Mouse (Mus musculus) embryonic facial prominence, embryonic 14.5 days (tissue): ENCODE results near the gene Sdk1. TPM values are rescaled to one million over a fixed set of nuclear protein-coding genes. Genes with fewer than 3 reads are reported as not detected.

Experiments
- ATAC-seq: fragments of 200-750 bp; cut with Nextera tagmentation; 2 replicates; pipeline ENCODE4 v1.8.0; 2017; ENCODE audit warnings: low read depth, moderate number of reproducible peaks, moderate TSS enrichment
- DNase-seq: peaks from one replicate; pipeline ENCODE4 v3.0.0-alpha.2; 2015; ENCODE audit warnings: low spot score
- H3K27ac ChIP-seq: fragments of 300-500 bp; sonication (generic); replicated peaks from 2 replicates; pipeline ENCODE4 v1.5.1; 2014; ENCODE audit warnings: low read depth, mild to moderate bottlenecking, low read length, moderate library complexity
- H3K27me3 ChIP-seq: fragments of 300-500 bp; sonication (generic); replicated peaks from 2 replicates; pipeline ENCODE4 v1.6.1; 2014; ENCODE audit warnings: low read length; ENCODE audit not compliant: control insufficient read depth, insufficient read depth
- H3K36me3 ChIP-seq: fragments of 300-500 bp; sonication (generic); 2 replicates; pipeline ENCODE4 v1.6.1; 2014; ENCODE audit warnings: low read length, mixed read lengths; ENCODE audit not compliant: control insufficient read depth, insufficient read depth
- H3K4me1 ChIP-seq: fragments of 300-500 bp; sonication (generic); 2 replicates; pipeline ENCODE4 v1.6.1; 2014; ENCODE audit warnings: antibody characterized with exemption, low read length; ENCODE audit not compliant: control insufficient read depth, insufficient read depth
- H3K4me2 ChIP-seq: fragments of 300-500 bp; sonication (generic); 2 replicates; pipeline ENCODE4 v1.6.1; 2014; ENCODE audit warnings: low read depth, mild to moderate bottlenecking, low read length, moderate library complexity, mixed read lengths
- H3K4me3 ChIP-seq: fragments of 300-500 bp; sonication (generic); 2 replicates; pipeline ENCODE4 v1.5.1; 2014; ENCODE audit warnings: low read depth, mild to moderate bottlenecking, low read length
- H3K9ac ChIP-seq: fragments of 300-500 bp; sonication (generic); 2 replicates; pipeline ENCODE4 v1.6.1; 2014; ENCODE audit warnings: low read depth, mild to moderate bottlenecking, low read length, moderate library complexity, mixed read lengths
- H3K9me3 ChIP-seq: fragments of 300-500 bp; sonication (generic); 2 replicates; pipeline ENCODE4 v1.6.1; 2016; ENCODE audit warnings: low read length; ENCODE audit not compliant: control insufficient read depth
- WGBS: fragments of 180-500 bp; shearing (Covaris S2); extraction: QIAGEN DNeasy Blood & Tissue Kit; methylation state at CpG from one replicate; pipeline ENCODE4 v1.1.7; 2014; 5-methylcytosine and 5-hydroxymethylcytosine counted together
- polyA plus RNA-seq: library from polyadenylated mRNA; unstranded; fragments of >200 nt; fragmentation: Nextera tagmentation; extraction: Ambion mirVana; gene quantifications from 2 replicates; pipeline ENCODE4 v1.2.1, GENCODE M21; 2014

Gene Sdk1
- polyA plus RNA-seq, 1 experiment from 2014 or later: 2.7 TPM

GRCm38 (mm10) chr5:142150756-142151155 lies 909.5 kb downstream of the Sdk1 start:
- H3K36me3 ChIP-seq: peaks cover 12% of the 10 kb centered on the region; the same call in 1 of the 2 replicates
- no peak overlapping the region for H3K4me3 ChIP-seq
- H3K4me2 ChIP-seq: no peak overlapping the region
- DNase-seq (no peak), ATAC-seq (no peak)
- no peaks in the 10 kb centered on the region for H3K9me3 ChIP-seq
- no peak overlapping the region for H3K27ac ChIP-seq
- H3K27me3 ChIP-seq: no peaks in the 10 kb centered on the region
- H3K9ac ChIP-seq: no peak overlapping the region
- H3K4me1 ChIP-seq: no peaks in the 10 kb centered on the region
- 100% methylated on average over 4 of the region's 4 CpGs for WGBS

DNA sequence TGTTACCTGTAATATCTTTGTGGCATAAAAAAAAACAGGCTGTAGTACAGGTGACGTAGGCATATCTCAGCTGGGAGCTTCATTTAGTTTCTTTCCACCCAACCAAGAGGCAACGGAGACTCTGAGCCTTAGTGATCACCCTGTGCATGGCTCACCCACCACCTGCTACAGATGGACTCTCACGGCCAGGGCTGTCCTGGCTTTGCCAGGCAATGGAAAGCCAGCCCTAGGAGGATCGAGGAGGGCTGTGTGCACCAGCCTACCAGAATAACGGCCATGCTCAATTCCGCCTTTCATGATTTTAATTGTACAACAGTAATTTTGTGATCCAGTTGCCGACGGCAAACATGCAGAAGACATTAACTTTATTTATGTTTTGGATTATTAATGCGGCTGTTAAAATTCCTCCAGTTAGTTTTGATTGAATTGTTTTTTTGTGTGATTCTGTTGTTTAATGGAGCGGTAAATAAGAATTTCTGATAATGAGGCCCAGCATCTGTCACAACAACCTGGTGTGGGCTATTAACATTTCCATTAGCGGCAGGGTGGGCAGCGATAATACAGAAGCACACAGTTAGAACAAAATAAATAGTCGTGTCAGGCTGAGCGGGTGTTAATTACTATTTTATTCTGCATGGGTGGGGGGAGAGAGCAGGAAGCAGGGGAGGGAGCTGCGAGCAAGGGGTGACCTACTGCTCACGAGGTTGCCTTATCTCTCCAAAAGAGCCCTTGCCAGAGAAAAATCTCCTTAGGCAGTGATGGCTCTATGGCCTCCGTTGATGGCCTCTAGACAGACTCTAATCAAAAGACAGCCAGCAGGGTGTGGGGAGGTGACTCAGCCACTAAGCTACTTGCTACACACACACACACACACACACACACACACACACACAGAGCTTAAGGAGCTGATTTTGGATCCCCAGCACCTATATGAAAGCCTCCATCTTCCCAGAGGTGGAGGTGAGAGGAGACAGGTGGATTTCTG lies 915.9 kb downstream of the Sdk1 start:
- H3K9ac ChIP-seq: no peak overlapping the region

GRCm38 (mm10) chr5:142163483-142163882 lies 922.2 kb downstream of the Sdk1 start:
- Histone ChIP-seq H3K4me3 (no peak overlapping the region), H3K9me3 (no peaks in the 10 kb centered on the region), H3K4me2 (no peak overlapping the region), H3K4me1 (0 out of 2 replicates have a peak, but pooled peaks cover 4% of the 10 kb centered on the region), H3K9ac (no peak overlapping the region), H3K27me3 (no peaks in the 10 kb centered on the region), H3K27ac (no peak overlapping the region), H3K36me3 (0 out of 2 replicates have a peak, but pooled peaks cover 4% of the 10 kb centered on the region)
- 86% methylated on average over 4 of the region's 4 CpGs for WGBS
- ATAC-seq (no peak), DNase-seq (no peak)

More for the DNA sequence above, 915.9 kb downstream of the Sdk1 start:
- no peak for DNase-seq
- no peak for ATAC-seq
- 83% methylated on average over 17 of the region's 17 CpGs for WGBS
- H3K27me3 ChIP-seq: no peaks in the 10 kb centered on the region
- no peak overlapping the region for H3K4me3 ChIP-seq
- no peaks in the 10 kb centered on the region for H3K9me3 ChIP-seq
- no peaks in the 10 kb centered on the region for H3K36me3 ChIP-seq
- H3K4me1 ChIP-seq: no peaks in the 10 kb centered on the region
- H3K27ac ChIP-seq: no peak overlapping the region
- H3K4me2 ChIP-seq: no peak overlapping the region

DNA sequence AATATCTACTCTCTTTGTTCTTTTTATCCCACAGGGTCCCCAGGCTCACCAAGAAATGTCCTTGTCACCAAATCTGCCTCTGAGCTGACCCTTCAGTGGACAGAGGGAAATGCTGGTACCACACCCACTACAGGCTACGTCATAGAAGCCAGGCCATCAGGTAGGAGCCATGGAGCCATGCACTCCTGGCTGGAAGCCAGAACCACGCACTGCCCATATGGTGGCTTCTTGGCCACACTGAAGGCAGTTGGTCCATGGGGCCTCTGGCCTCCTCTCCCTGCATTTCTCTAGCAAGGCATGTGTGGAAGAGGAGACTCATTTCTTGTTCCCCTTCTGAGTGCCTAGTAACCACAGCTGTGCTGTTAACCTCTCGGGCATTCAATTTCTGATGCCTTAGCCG lies 932.3 kb downstream of the Sdk1 start:
- Histone ChIP-seq H3K27ac (no peak overlapping the region), H3K27me3 (no peaks in the 10 kb centered on the region), H3K9me3 (no peaks in the 10 kb centered on the region), H3K36me3 (no peaks in the 10 kb centered on the region), H3K4me2 (no peak overlapping the region), H3K4me3 (no peak overlapping the region), H3K4me1 (no peaks in the 10 kb centered on the region; the same call in 1 of the 2 replicates), H3K9ac (no peak overlapping the region)
- ATAC-seq (no peak), DNase-seq (no peak)
- 80% methylated on average over 4 of the region's 4 CpGs for WGBS

DNA sequence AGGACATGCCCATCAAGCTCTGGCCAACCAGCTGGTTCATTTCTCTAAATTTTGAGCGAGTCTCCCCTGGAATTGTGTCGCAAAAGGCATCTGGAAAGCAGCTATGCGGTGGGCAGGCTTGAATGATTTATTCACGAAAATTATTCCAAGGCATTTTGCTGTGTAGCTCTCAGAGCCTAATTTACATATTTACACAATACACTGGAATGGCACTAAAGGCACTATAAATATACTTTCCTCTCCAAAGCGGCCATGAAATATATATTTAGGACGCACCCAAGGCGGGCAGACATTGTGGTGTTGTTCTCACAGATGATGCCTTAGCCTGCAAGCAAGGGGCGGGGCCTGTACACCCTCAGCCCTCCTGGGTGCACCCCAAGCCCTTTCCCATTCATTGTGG lies 936.9 kb downstream of the Sdk1 start:
- Histone ChIP-seq H3K9ac (no peak overlapping the region), H3K4me3 (no peak overlapping the region), H3K27me3 (no peaks in the 10 kb centered on the region), H3K27ac (no peak overlapping the region), H3K4me2 (no peak overlapping the region; the same call in 1 of the 2 replicates), H3K9me3 (no peaks in the 10 kb centered on the region), H3K36me3 (no peaks in the 10 kb centered on the region), H3K4me1 (no peaks in the 10 kb centered on the region; the same call in 1 of the 2 replicates)
- WGBS: 66% methylated on average over 8 of the region's 8 CpGs
- ATAC-seq (no peak), DNase-seq (peak; percentile 19)

DNA sequence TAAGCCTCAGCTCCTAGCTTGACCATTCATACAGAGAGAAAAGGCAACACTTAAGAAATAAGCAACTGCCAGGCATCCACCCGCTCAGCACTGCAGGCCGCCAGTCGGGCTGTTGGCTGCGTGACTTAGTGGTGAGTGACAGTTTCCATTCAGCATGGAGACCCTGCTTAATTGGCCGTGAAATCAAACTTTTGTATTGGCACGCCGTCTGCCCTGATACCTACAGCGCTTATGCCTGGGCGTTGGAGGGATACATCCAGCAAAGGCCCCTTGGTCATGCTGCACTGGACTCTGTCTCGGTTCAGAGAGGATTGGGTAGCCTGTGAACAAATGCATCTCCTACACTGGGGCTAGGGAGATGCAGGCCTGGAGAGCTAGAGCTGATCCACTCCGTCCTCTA lies 938.0 kb downstream of the Sdk1 start:
- no peak for ATAC-seq
- Histone ChIP-seq H3K27ac (no peak overlapping the region), H3K27me3 (no peaks in the 10 kb centered on the region), H3K36me3 (no peaks in the 10 kb centered on the region), H3K9me3 (no peaks in the 10 kb centered on the region), H3K9ac (no peak overlapping the region), H3K4me1 (no peaks in the 10 kb centered on the region; the same call in 1 of the 2 replicates), H3K4me2 (no peak overlapping the region), H3K4me3 (no peak overlapping the region)
- DNase-seq: peak; percentile 61
- 35% methylated on average over 11 of the region's 11 CpGs for WGBS

- H3K4me1 ChIP-seq: no peaks in the 10 kb centered on the region; the same call in 1 of the 2 replicates
- no peak overlapping the region for H3K27ac ChIP-seq
- DNase-seq: no peak
- H3K4me2 ChIP-seq: no peak overlapping the region
- no peaks in the 10 kb centered on the region for H3K36me3 ChIP-seq
- 76% methylated on average over 14 of the region's 14 CpGs for whole genome bisulfite sequencing
- H3K27me3 ChIP-seq: no peaks in the 10 kb centered on the region
- H3K9me3 ChIP-seq: no peaks in the 10 kb centered on the region
- H3K4me3 ChIP-seq: no peak overlapping the region
- no peak for ATAC-seq
- no peak overlapping the region for H3K9ac ChIP-seq
These were observed 940.6 kb downstream of the Sdk1 start for GRCm38 (mm10) chr5:142181862-142182261.

DNA sequence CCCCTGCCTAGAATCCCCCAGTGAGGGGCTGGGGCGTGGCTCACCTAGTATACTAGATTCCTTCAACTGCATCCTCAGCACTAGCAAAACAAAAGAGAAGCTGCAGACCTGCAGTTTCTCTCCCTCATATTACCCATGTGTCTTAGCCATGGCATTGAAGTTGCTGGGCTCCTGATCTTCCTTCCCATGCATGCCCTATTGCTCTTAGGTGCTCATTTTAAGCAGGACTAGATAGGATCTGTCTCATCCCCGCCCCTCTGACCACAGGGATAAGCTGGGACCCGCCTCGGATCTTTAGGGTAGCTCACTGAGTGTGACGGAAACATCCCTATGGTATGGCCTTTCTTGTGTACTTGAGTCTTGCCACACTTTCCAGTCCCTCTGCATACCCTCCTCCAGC lies 947.5 kb downstream of the Sdk1 start:
- H3K4me2 ChIP-seq: no peak overlapping the region
- H3K27me3 ChIP-seq: no peaks in the 10 kb centered on the region
- H3K9me3 ChIP-seq: no peaks in the 10 kb centered on the region
- 79% methylated on average over 5 of the region's 5 CpGs for WGBS
- no peaks in the 10 kb centered on the region for H3K36me3 ChIP-seq
- DNase-seq (no peak), ATAC-seq (no peak)
- H3K9ac ChIP-seq: no peak overlapping the region
- no peak overlapping the region for H3K27ac ChIP-seq
- H3K4me1 ChIP-seq: no peaks in the 10 kb centered on the region
- H3K4me3 ChIP-seq: no peak overlapping the region
